Mouse (Mus musculus) myocyte (in vitro differentiated cells): ENCODE data around the gene Rad51b.

Experiments used
- CEBPB ChIP-seq: IDR thresholded peaks from 2 replicates; pipeline ENCODE4 v1.6.1; 2011; ENCODE audit warnings: mild to moderate bottlenecking, moderate library complexity; ENCODE audit not compliant: poor library complexity, insufficient read depth, severe bottlenecking
- MYOG ChIP-seq, 3 experiments: IDR thresholded peaks; one replicate each; pipeline ENCODE4 v1.6.1; 2011; ENCODE audit warnings: control low read depth in 2 of 3, low read depth in 2 of 3, mild to moderate bottlenecking in 2 of 3; ENCODE audit not compliant: insufficient read length in 2 of 3, control insufficient read depth in 1 of 3, insufficient read depth in 1 of 3
- POLR2A ChIP-seq: IDR thresholded peaks from one replicate; pipeline ENCODE4 v1.6.1; 2011; ENCODE audit warnings: low read depth, mild to moderate bottlenecking, control low read depth, moderate library complexity; ENCODE audit not compliant: insufficient read length
- SRF ChIP-seq: IDR thresholded peaks from one replicate; pipeline ENCODE4 v1.6.1; 2011; ENCODE audit warnings: low read depth; ENCODE audit not compliant: control insufficient read depth, insufficient read length
- USF1 ChIP-seq: IDR thresholded peaks from one replicate; pipeline ENCODE4 v1.6.1; 2011; ENCODE audit warnings: low read depth, mild to moderate bottlenecking, control low read depth, moderate library complexity

GRCm38 (mm10) chr12:79248110-79248509, 49.0 kb upstream of the Rad51b start:
- TF ChIP-seq MYOG (IDR thresholded peaks at IDR 0.05; ENCODE audit: control insufficient read depth in 1 of 3, insufficient read depth in 1 of 3, insufficient read length in 2 of 3, low read depth in 2 of 3) = no peak
- TF ChIP-seq POLR2A = no peak
- no peak for TF ChIP-seq CEBPB
- TF ChIP-seq SRF = no peak
- TF ChIP-seq USF1 = no peak
